Mouse (Mus musculus): ENCODE measurements around the gene Treml4. TPM values are rescaled to one million over a fixed set of nuclear protein-coding genes. Genes with fewer than 3 reads are reported as not detected.

The Treml4 gene
- not detected for total RNA-seq (2021)
- long read RNA-seq, experiment 1: 0 reads
- long read RNA-seq, experiment 2: 0 reads

GRCm38 (mm10) chr17:48263741-48264362 is at the start of gene Treml4:
Treml4 (plus strand) TSS chr17:48264295.
- DNase-seq: no peak
- intact Hi-C loops (cut with DNase I; ENCODE audit: low total_unique reads): no loop called here

GRCm38 (mm10) chr17:48215429-48215828 is 48.7 kb upstream of the Treml4 start:
- intact Hi-C loops (cut with DNase I; ENCODE audit: low total_unique reads): no loop called here

GRCm38 (mm10) chr17:48230680-48231079 is 33.4 kb upstream of the Treml4 start:
- DNase-seq: no peak
- intact Hi-C loops (cut with DNase I; ENCODE audit: low total_unique reads): no loop called here

More at GRCm38 (mm10) chr17:48215429-48215828, 48.7 kb upstream of the Treml4 start:
- DNase-seq: no peak

- DNase-seq: no peak
- intact Hi-C loops (cut with DNase I; ENCODE audit: low total_unique reads): no loop called here
Measured at GRCm38 (mm10) chr17:48232518-48232917, 31.6 kb upstream of the Treml4 start, which contains the start of gene Trem1. Trem1 (plus strand) TSS chr17:48232768.

GRCm38 (mm10) chr17:48233789-48234188 is 30.3 kb upstream of the Treml4 start:
- DNase-seq: no peak
- intact Hi-C loops (cut with DNase I; ENCODE audit: low total_unique reads): no loop called here

GRCm38 (mm10) chr17:48234550-48234949 is 29.5 kb upstream of the Treml4 start:
- no peak for DNase-seq
- intact Hi-C loops (cut with DNase I; ENCODE audit: low total_unique reads): no loop called here

- intact Hi-C loops (cut with DNase I; ENCODE audit: low total_unique reads): no loop called here
- no peak for DNase-seq
Measured at GRCm38 (mm10) chr17:48235773-48236370, 28.2 kb upstream of the Treml4 start.

GRCm38 (mm10) chr17:48237621-48238020 is 26.5 kb upstream of the Treml4 start:
- intact Hi-C loops (cut with DNase I; ENCODE audit: low total_unique reads): no loop called here
- DNase-seq: no peak

- no peak for DNase-seq
- intact Hi-C loops (cut with DNase I; ENCODE audit: low total_unique reads): no loop called here
Measured at GRCm38 (mm10) chr17:48247221-48247928, 16.7 kb upstream of the Treml4 start, which contains the start of gene Trem3. Trem3 (plus strand) TSS chr17:48247777.

GRCm38 (mm10) chr17:48249039-48249438 is 15.1 kb upstream of the Treml4 start:
- DNase-seq: no peak
- intact Hi-C loops (cut with DNase I; ENCODE audit: low total_unique reads): no loop called here

GRCm38 (mm10) chr17:48249501-48249900 is 14.6 kb upstream of the Treml4 start:
- DNase-seq: no peak
- intact Hi-C loops (cut with DNase I; ENCODE audit: low total_unique reads): no loop called here

- intact Hi-C loops (cut with DNase I; ENCODE audit: low total_unique reads): no loop called here
- DNase-seq: no peak
Measured at GRCm38 (mm10) chr17:48250631-48251030, 13.5 kb upstream of the Treml4 start.

- intact Hi-C loops (cut with DNase I; ENCODE audit: low total_unique reads): no loop called here
- DNase-seq: no peak
Measured at GRCm38 (mm10) chr17:48256575-48256974, 7.5 kb upstream of the Treml4 start.

- no peak for DNase-seq
- intact Hi-C loops (cut with DNase I; ENCODE audit: low total_unique reads): no loop called here
Measured at GRCm38 (mm10) chr17:48261868-48262267, 2.2 kb upstream of the Treml4 start.

GRCm38 (mm10) chr17:48264662-48265061 is 567 bp downstream of the Treml4 start:
- DNase-seq: no peak
- intact Hi-C loops (cut with DNase I; ENCODE audit: low total_unique reads): no loop called here

- intact Hi-C loops (cut with DNase I; ENCODE audit: low total_unique reads): no loop called here
- DNase-seq: no peak
Measured at GRCm38 (mm10) chr17:48266138-48266537, 2.0 kb downstream of the Treml4 start.

- no peak for DNase-seq
- intact Hi-C loops (cut with DNase I; ENCODE audit: low total_unique reads): no loop called here
Measured at GRCm38 (mm10) chr17:48266610-48267304, 2.7 kb downstream of the Treml4 start.

GRCm38 (mm10) chr17:48267591-48267990 is 3.5 kb downstream of the Treml4 start:
- intact Hi-C loops (cut with DNase I; ENCODE audit: low total_unique reads): no loop called here
- no peak for DNase-seq

- intact Hi-C loops (cut with DNase I; ENCODE audit: low total_unique reads): no loop called here
- DNase-seq: no peak
Measured at GRCm38 (mm10) chr17:48268276-48268675, 4.2 kb downstream of the Treml4 start.

- DNase-seq: no peak
- intact Hi-C loops (cut with DNase I; ENCODE audit: low total_unique reads): loop anchor here (10.0 kb wide), 1 partner anchor 335 kb away; no protein-coding TSS in a partner anchor
Measured at GRCm38 (mm10) chr17:48269833-48270232, 5.7 kb downstream of the Treml4 start.
